Mouse (Mus musculus) brain, embryonic 14.5 days (tissue): ENCODE measurements around the gene Asphd1.

Experiments
- CTCF ChIP-seq: fragments of 200-500 bp; IDR thresholded peaks from 2 replicates; pipeline ENCODE4 v1.5.1; 2012; ENCODE audit warnings: inconsistent platforms, mild to moderate bottlenecking, moderate library complexity, borderline replicate concordance; ENCODE audit not compliant: insufficient read depth, insufficient read length; ENCODE audit errors: extremely low read depth
- POLR2A ChIP-seq: fragments of 200-500 bp; IDR thresholded peaks from 2 replicates; pipeline ENCODE4 v1.6.1; 2012; ENCODE audit warnings: mild to moderate bottlenecking, inconsistent platforms, borderline replicate concordance; ENCODE audit not compliant: poor library complexity, insufficient read depth, insufficient read length, severe bottlenecking; ENCODE audit errors: extremely low read depth

- TF ChIP-seq CTCF (no peak), POLR2A (no peak)
Observed at GRCm38 (mm10) chr7:126981601-126982000, 32.2 kb upstream of the Asphd1 start.
